Mouse (Mus musculus) testis, adult 2 months (tissue): ENCODE data around the gene Gab2. TPM values are rescaled to one million over a fixed set of nuclear protein-coding genes. Genes with fewer than 3 reads are reported as not detected.

Experiments
- H3K27ac ChIP-seq: fragments of 200-500 bp; 2 replicates; pipeline ENCODE4 v1.5.1; 2012; ENCODE audit warnings: low read depth, low read length; ENCODE audit not compliant: control insufficient read depth, insufficient read depth
- H3K27me3 ChIP-seq: fragments of 200-500 bp; 2 replicates; pipeline ENCODE4 v1.6.1; 2012; ENCODE audit warnings: mild to moderate bottlenecking, low read length, moderate library complexity; ENCODE audit not compliant: control insufficient read depth, insufficient read depth
- H3K36me3 ChIP-seq: fragments of 200-500 bp; 2 replicates; pipeline ENCODE4 v1.6.1; 2012; ENCODE audit warnings: mild to moderate bottlenecking, low read length; ENCODE audit not compliant: control insufficient read depth, insufficient read depth
- H3K4me1 ChIP-seq: fragments of 200-500 bp; 2 replicates; pipeline ENCODE4 v1.6.1; 2012; ENCODE audit warnings: low read length; ENCODE audit not compliant: control insufficient read depth, insufficient read depth
- H3K4me3 ChIP-seq: fragments of 200-500 bp; 2 replicates; pipeline ENCODE4 v1.5.1; 2012; ENCODE audit warnings: low read depth, mild to moderate bottlenecking, low read length, moderate library complexity, mixed read lengths; ENCODE audit not compliant: control insufficient read depth
- CTCF ChIP-seq: fragments of 200-500 bp; IDR thresholded peaks from 2 replicates; pipeline ENCODE4 v1.5.1; 2012; ENCODE audit warnings: low read depth, mild to moderate bottlenecking, inconsistent platforms, low read length, moderate library complexity; ENCODE audit not compliant: control insufficient read depth, insufficient read depth, insufficient replicate concordance
- POLR2A ChIP-seq: fragments of 200-500 bp; IDR thresholded peaks from 2 replicates; pipeline ENCODE4 v1.6.1; 2012; ENCODE audit warnings: low read depth, mild to moderate bottlenecking, inconsistent platforms, low read length, moderate library complexity; ENCODE audit not compliant: control insufficient read depth
- polyA plus RNA-seq: library from polyadenylated mRNA; depleted of rRNA; stranded (reverse); fragments of >200 nt; gene quantifications from 2 replicates; pipeline ENCODE4 v1.2.3, GENCODE M21; 2012

Gene Gab2
- polyA plus RNA-seq, 1 experiment: 23.3 TPM

DNA sequence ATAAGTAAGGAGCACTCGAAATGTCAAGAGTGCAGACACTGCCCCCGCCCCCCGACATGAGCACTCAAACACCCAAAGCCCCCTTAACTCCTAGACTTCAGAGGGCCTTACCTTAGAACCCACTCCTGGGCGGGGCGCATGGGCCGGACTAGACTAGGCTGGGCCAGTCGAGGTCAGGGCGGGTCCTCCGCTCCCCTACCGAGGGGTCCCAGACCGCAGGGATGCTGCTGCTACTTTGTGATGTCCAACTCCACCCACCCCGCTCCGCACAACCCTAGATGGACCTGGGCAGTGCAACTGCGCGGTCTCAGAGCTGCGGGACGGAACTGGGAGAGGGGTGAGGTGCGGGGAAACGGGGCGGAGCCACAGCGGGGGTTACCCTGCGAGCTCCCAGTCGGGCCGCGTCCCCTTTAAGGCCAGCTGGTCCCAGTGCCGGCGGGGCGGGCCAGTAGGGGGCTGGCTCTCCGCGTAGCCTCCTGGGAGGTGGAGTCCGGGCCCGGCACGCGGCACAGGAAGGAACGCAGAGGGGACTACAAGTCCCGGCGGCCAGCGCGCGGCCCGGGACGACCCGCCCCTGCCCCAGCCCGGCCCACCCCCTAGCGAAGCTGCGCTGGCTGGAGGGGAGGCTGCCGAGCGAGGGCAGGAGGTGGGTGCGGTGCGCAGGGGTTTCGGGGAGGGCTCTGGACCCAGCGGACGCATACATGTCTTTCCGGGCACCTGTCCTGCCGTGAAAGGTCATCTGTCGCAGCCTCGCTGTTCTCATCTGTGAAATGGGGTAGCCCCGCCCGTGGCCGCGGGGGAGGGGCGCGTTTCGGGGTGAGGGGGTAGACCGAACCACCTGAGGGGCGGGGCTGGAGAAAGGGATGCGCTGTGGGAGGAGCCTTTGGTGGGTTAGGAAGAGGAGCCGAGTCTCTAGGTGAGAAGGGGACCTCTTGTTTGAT lies 250.6 kb downstream of the Gab2 start, which contains the start of the genes Usp35 and Kctd21:
TSS of gene Usp35 (minus strand) at position 295 of the 941 bp plus-strand sequence.
TSS of gene Kctd21 (plus strand) at position 602 of the 941 bp plus-strand sequence.
- peaks cover 15% of the 10 kb centered on the region for H3K4me1 ChIP-seq
- no peaks in the 10 kb centered on the region for H3K36me3 ChIP-seq
- H3K27ac ChIP-seq: 0 out of 2 replicates have a peak within 1 kb of the TSS, but pooled peaks have one; percentile 3
- peak within 1 kb of the TSS; percentile 93 for H3K4me3 ChIP-seq
- no peak for TF ChIP-seq CTCF
- TF ChIP-seq POLR2A: 0 out of 2 replicates have a peak, but pooled peaks have one; percentile 31
- H3K27me3 ChIP-seq: no peaks in the 10 kb centered on the region

DNA sequence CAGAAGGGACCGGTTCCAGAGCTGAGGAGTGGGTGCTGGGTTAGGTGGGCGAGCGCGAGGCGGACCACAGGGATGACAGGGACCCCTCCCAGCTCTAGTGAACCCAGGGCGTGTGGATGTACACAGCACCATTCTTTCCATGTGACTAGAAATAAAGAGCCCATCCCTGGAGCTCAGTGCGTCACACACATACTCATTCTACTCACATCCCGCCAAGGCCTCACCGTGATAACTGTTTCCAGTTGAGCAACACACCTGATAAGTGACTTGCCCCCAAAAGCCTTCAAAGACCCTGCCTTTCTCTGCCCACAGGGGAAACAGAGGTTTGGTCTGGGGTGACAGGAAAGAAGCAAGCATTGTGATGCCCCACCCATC lies 251.3 kb downstream of the Gab2 start:
- peak overlapping the region; percentile 93 for H3K4me3 ChIP-seq
- H3K4me1 ChIP-seq: peaks cover 15% of the 10 kb centered on the region
- no peak overlapping the region for H3K27ac ChIP-seq
- H3K36me3 ChIP-seq: no peaks in the 10 kb centered on the region
- no peaks in the 10 kb centered on the region for H3K27me3 ChIP-seq
- TF ChIP-seq POLR2A (no peak), CTCF (no peak)

DNA sequence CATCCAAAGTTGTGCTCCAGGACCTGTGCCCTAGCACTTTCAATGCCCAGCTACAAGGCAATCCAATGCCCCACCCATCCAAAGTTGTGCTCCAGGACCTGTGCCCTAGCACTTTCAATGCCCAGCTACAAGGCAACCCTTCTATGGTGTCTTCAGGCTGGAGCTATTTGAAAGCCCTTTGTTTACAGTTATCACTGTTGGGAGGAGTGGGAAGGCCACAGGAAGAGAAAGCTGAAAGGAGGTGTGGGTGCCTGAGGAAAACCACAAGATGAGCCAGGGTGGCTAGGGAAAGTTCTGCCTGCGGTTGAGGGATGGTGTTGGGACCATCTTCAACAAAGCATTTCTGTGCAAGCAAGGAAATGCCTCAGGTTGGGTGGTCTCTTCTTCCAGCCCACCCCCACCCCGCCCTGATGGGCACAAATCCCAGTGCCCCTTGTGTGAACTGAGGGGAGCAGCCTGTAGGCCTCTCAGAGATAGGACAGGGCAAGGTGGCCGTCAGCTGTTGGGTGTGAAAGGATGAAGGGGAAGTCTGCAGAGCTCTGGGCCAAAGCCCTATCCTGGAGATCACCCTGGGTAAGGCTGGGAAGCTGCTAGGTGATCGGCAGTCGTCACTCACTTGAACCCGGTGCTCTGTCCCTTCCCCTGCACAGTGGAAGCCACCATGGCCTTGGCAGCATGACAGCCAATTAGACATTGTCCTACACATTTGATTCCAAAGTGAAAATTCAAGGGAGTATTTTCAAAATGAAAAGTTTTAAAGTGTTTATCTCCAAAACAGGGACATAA lies 251.9 kb downstream of the Gab2 start:
- Histone ChIP-seq H3K36me3 (no peaks in the 10 kb centered on the region), H3K4me1 (peaks cover 15% of the 10 kb centered on the region), H3K27ac (no peak overlapping the region), H3K4me3 (no peak overlapping the region), H3K27me3 (no peaks in the 10 kb centered on the region)
- TF ChIP-seq POLR2A (no peak), CTCF (no peak)

- Histone ChIP-seq H3K36me3 (no peaks in the 10 kb centered on the region), H3K4me1 (peaks cover 11% of the 10 kb centered on the region)
- no peak for TF ChIP-seq POLR2A
- TF ChIP-seq CTCF: no peak
These were observed 253.0 kb downstream of the Gab2 start for GRCm38 (mm10) chr7:97334406-97334805.

DNA sequence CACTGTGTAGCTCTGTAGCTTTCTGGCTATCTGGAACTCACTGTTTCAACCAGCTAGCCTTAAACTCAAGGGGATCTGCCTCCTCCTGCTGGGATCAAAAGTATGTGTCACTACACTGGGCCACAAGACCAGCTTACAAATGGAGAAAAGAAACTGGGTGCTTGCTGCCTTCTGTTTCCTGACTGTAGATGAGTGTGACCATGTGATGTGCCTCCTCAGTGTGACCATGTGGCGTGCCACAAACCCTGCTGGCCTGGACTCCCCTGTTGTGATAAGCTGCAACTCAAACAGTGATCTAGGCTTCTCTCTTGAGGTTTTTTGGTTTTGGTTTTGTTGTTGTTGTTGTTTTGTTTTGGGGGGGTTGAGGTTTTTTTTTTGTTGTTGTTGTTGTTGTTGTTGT lies 255.3 kb downstream of the Gab2 start:
- TF ChIP-seq POLR2A (no peak), CTCF (no peak)
- peaks cover 8% of the 10 kb centered on the region for H3K4me1 ChIP-seq
- no peaks in the 10 kb centered on the region for H3K27me3 ChIP-seq
- H3K27ac ChIP-seq: no peak overlapping the region
- H3K4me3 ChIP-seq: no peak overlapping the region
- H3K36me3 ChIP-seq: no peaks in the 10 kb centered on the region

More at GRCm38 (mm10) chr7:97334406-97334805, 253.0 kb downstream of the Gab2 start:
- Histone ChIP-seq H3K27ac (no peak overlapping the region), H3K27me3 (no peaks in the 10 kb centered on the region), H3K4me3 (no peak overlapping the region)

- Histone ChIP-seq H3K4me3 (no peak overlapping the region), H3K27ac (no peak overlapping the region), H3K27me3 (no peaks in the 10 kb centered on the region), H3K4me1 (no peaks in the 10 kb centered on the region), H3K36me3 (no peaks in the 10 kb centered on the region)
- TF ChIP-seq POLR2A: no peak
- TF ChIP-seq CTCF: no peak
These were observed 257.2 kb downstream of the Gab2 start for GRCm38 (mm10) chr7:97338593-97338992.

DNA sequence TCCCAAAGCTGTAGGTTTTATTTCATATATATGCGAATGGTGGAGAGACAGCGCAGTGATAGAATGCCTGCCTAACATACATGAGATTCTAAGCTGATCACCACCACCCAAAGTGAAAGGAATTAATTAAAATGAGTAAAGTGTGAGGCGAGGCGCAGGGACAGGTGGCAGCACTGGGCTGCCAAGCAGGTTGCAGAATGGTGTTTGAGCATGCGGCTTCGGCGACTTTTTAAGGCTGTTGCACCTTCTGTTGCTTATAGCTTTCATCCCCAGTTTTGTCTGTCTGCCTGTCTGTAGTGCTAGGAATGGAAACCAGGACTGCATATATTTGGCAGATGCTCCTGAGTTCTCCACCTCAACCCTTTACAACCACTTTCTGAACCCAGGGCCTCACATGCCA lies 258.2 kb downstream of the Gab2 start:
- Histone ChIP-seq H3K36me3 (no peaks in the 10 kb centered on the region), H3K27ac (no peak overlapping the region), H3K4me1 (peaks cover 2% of the 10 kb centered on the region; the same call in 1 of the 2 replicates), H3K27me3 (no peaks in the 10 kb centered on the region), H3K4me3 (no peak overlapping the region)
- TF ChIP-seq POLR2A (no peak), CTCF (no peak)
